Mouse (Mus musculus) lung, postnatal 0 days (tissue): Measurements from ENCODE around the gene Soat1.

Experiments used
- CTCF ChIP-seq: IDR thresholded peaks from 2 replicates; pipeline ENCODE4 v1.5.1; 2016; ENCODE audit warnings: antibody characterized with exemption, mild to moderate bottlenecking
- EP300 ChIP-seq: IDR thresholded peaks from 2 replicates; pipeline ENCODE4 v1.6.1; 2016; ENCODE audit warnings: antibody characterized with exemption, mild to moderate bottlenecking, control low read depth

GRCm38 (mm10) chr1:156437016-156437708 is 37.0 kb downstream of the Soat1 start:
- TF ChIP-seq EP300: no peak
- no peak for TF ChIP-seq CTCF
